Mouse (Mus musculus): ENCODE data around the gene Itga10. TPM values are rescaled to one million over a fixed set of nuclear protein-coding genes. Genes with fewer than 3 reads are reported as not detected.

The Itga10 gene
- total and polyA plus RNA-seq, 3 experiments: 0.36 to 1.2 (median 1.0) TPM

- Histone ChIP-seq H3K4me1 (ENCODE audit: control insufficient read depth in 1 of 2, insufficient read depth in 2 of 2) (peaks cover 5 to 40% of the 10 kb centered on the region in 2 experiments; a peak in 3 of 4 replicates), H3K79me2 (replicated peaks; ENCODE audit: control insufficient read depth, extremely low read depth, insufficient read depth, poor library complexity, severe bottlenecking) (peaks cover 4% of the 10 kb centered on the region), H3K9ac (ENCODE audit: insufficient read depth, low read depth) (peak within 1 kb of the TSS; percentile 79), H3K27me3 (replicated peaks) (no peaks in the 10 kb centered on the region), H3K36me3 (replicated peaks in 1 of 2; ENCODE audit: control insufficient read depth in 1 of 2, insufficient read depth in 1 of 2, low read length in 1 of 2) (peaks cover 10 to 25% of the 10 kb centered on the region in 2 experiments), H3K9me3 (replicated peaks; ENCODE audit: low read length) (no peaks in the 10 kb centered on the region), H3K27ac (ENCODE audit: insufficient read depth, low read depth) (peak within 1 kb of the TSS; percentile 73), H3K4me2 (ENCODE audit: insufficient read depth, low read depth, poor library complexity, severe bottlenecking) (peak within 1 kb of the TSS; percentile 88), H3K4me3 (replicated peaks in 1 of 3; ENCODE audit: low read depth in 2 of 3, low read length in 2 of 3, poor library complexity in 1 of 3) (peak within 1 kb of the TSS; percentile 65 to 97 (median 91))
- in situ Hi-C loops (cut with MboI; ENCODE audit: low pct_ligation_motif_present, low pct_unique_long_range_greater_than_20kb, low sequenced_read_pairs): no loop called here
- dilution Hi-C loops (cut with MboI; ENCODE audit: extremely low pct_ligation_motif_present, extremely low pct_unique_long_range_greater_than_20kb, low sequenced_read_pairs): no loop called here
- 0 out of 2 replicates have a peak, but pooled peaks have one; percentile 28 for TF ChIP-seq ZMIZ1 (IDR thresholded peaks at IDR 0.05; ENCODE audit: low read depth, low read length)
- no peak for TF ChIP-seq CHD1 (IDR thresholded peaks at IDR 0.05; ENCODE audit: low read depth, low read length)
- peak; percentile 49 for TF ChIP-seq TCF12 (IDR thresholded peaks at IDR 0.05; ENCODE audit: low read depth, low read length)
- TF ChIP-seq NELFE (IDR thresholded peaks at IDR 0.05; ENCODE audit: low read depth, low read length): 0 out of 2 replicates have a peak, but pooled peaks have one; percentile 18
- no peak for TF ChIP-seq SMC3 (IDR thresholded peaks at IDR 0.05; ENCODE audit: low read depth, low read length)
- TF ChIP-seq JUND (conservative IDR thresholded peaks at IDR 0.05; ENCODE audit: low read depth, low read length): no peak
- TF ChIP-seq UBTF (IDR thresholded peaks at IDR 0.05; ENCODE audit: low read depth, low read length): peak; percentile 80
- TF ChIP-seq POLR2A (IDR thresholded peaks at IDR 0.05; ENCODE audit: low read depth, low read length): peak; percentile 51
- TF ChIP-seq ZNF384 (IDR thresholded peaks at IDR 0.05; ENCODE audit: low read depth, low read length): no peak
- peak; percentile 38; the same call in 1 of the 2 replicates for TF ChIP-seq MXI1 (IDR thresholded peaks at IDR 0.05; ENCODE audit: low read depth, low read length)
- TF ChIP-seq POLR2AphosphoS2 (IDR thresholded peaks at IDR 0.05; ENCODE audit: low read depth, low read length): no peak
- TF ChIP-seq KAT2A (IDR thresholded peaks at IDR 0.05; ENCODE audit: insufficient replicate concordance, low read length): no peak
- 0 out of 2 replicates have a peak, but pooled peaks have one; percentile 49 for TF ChIP-seq TBP (conservative IDR thresholded peaks at IDR 0.05; ENCODE audit: low read depth, low read length)
- no peak for TF ChIP-seq USF1 (IDR thresholded peaks at IDR 0.05; ENCODE audit: low read depth, low read length)
- peak; percentile 84 for DNase-seq (ENCODE audit: extremely low read depth)
Measured at GRCm38 (mm10) chr3:96696198-96696765, 50.9 kb downstream of the Itga10 start, which contains the start of gene Pias3. Gene Pias3 (plus strand): TSS chr3:96696384.

GRCm38 (mm10) chr3:96696766-96697732 is 51.7 kb downstream of the Itga10 start:
- in situ Hi-C loops (cut with MboI; ENCODE audit: low pct_ligation_motif_present, low pct_unique_long_range_greater_than_20kb, low sequenced_read_pairs): no loop called here
- H3K9ac ChIP-seq (ENCODE audit: insufficient read depth, low read depth): peak overlapping the region; percentile 79
- H3K4me2 ChIP-seq (ENCODE audit: insufficient read depth, low read depth, poor library complexity, severe bottlenecking): peak overlapping the region; percentile 60
- dilution Hi-C loops (cut with MboI; ENCODE audit: extremely low pct_ligation_motif_present, extremely low pct_unique_long_range_greater_than_20kb, low sequenced_read_pairs): no loop called here
- peak overlapping the region; percentile 65 to 97 (median 91) for H3K4me3 ChIP-seq (replicated peaks in 1 of 3; ENCODE audit: low read depth in 2 of 3, low read length in 2 of 3, poor library complexity in 1 of 3)
- peak; percentile 86 for DNase-seq (ENCODE audit: extremely low read depth)
- peaks cover 4% of the 10 kb centered on the region for H3K79me2 ChIP-seq (replicated peaks; ENCODE audit: control insufficient read depth, extremely low read depth, insufficient read depth, poor library complexity, severe bottlenecking)
- no peaks in the 10 kb centered on the region for H3K9me3 ChIP-seq (replicated peaks; ENCODE audit: low read length)
- peak overlapping the region; percentile 73 for H3K27ac ChIP-seq (ENCODE audit: insufficient read depth, low read depth)
- H3K4me1 ChIP-seq (ENCODE audit: control insufficient read depth in 1 of 2, insufficient read depth in 2 of 2): peaks cover 5 to 40% of the 10 kb centered on the region in 2 experiments; a peak in 3 of 4 replicates
- H3K27me3 ChIP-seq (replicated peaks): no peaks in the 10 kb centered on the region
- H3K36me3 ChIP-seq (replicated peaks in 1 of 2; ENCODE audit: control insufficient read depth in 1 of 2, insufficient read depth in 1 of 2, low read length in 1 of 2): peaks cover 18 to 33% of the 10 kb centered on the region in 2 experiments
- TF ChIP-seq HCFC1 (IDR thresholded peaks at IDR 0.05; ENCODE audit: low read depth, low read length) (peak; percentile 35), BHLHE40 (IDR thresholded peaks at IDR 0.05; ENCODE audit: low read depth, low read length) (no peak), TBP (conservative IDR thresholded peaks at IDR 0.05; ENCODE audit: low read depth, low read length) (no peak), CTCF (conservative IDR thresholded peaks at IDR 0.05 in 1 of 2, IDR thresholded peaks at IDR 0.05 in 1 of 2; ENCODE audit: low read depth in 2 of 2, low read length in 2 of 2) (no peak), ELF1 (IDR thresholded peaks at IDR 0.05; ENCODE audit: low read depth, low read length) (peak; percentile 61), USF2 (conservative IDR thresholded peaks at IDR 0.05; ENCODE audit: low read depth, low read length) (no peak), TCF12 (IDR thresholded peaks at IDR 0.05; ENCODE audit: low read depth, low read length) (peak; percentile 72), NRF1 (IDR thresholded peaks at IDR 0.05; ENCODE audit: low read depth, low read length) (peak; percentile 65), SIN3A (IDR thresholded peaks at IDR 0.05; ENCODE audit: low read length) (peak; percentile 84; the same call in 1 of the 2 replicates), ZC3H11A (IDR thresholded peaks at IDR 0.05; ENCODE audit: low read depth, low read length) (no peak), USF1 (IDR thresholded peaks at IDR 0.05; ENCODE audit: low read depth, low read length) (no peak), POLR2A (IDR thresholded peaks at IDR 0.05; ENCODE audit: low read depth, low read length) (peak; percentile 69), MEF2A (IDR thresholded peaks at IDR 0.05; ENCODE audit: borderline replicate concordance, low read depth, low read length) (no peak; the same call in 1 of the 2 replicates), MAX (IDR thresholded peaks at IDR 0.05; ENCODE audit: low read length) (peak; percentile 12; the same call in 1 of the 2 replicates), ZNF384 (IDR thresholded peaks at IDR 0.05; ENCODE audit: low read depth, low read length) (no peak), SMC3 (IDR thresholded peaks at IDR 0.05; ENCODE audit: low read depth, low read length) (no peak), MAFK (IDR thresholded peaks at IDR 0.05; ENCODE audit: insufficient replicate concordance, low read length) (no peak), EP300 (IDR thresholded peaks at IDR 0.05; ENCODE audit: low read length) (no peak), ZMIZ1 (IDR thresholded peaks at IDR 0.05; ENCODE audit: low read depth, low read length) (no peak), MAZ (IDR thresholded peaks at IDR 0.05; ENCODE audit: low read depth, low read length) (0 out of 2 replicates have a peak, but pooled peaks have one; percentile 14), CHD1 (IDR thresholded peaks at IDR 0.05; ENCODE audit: low read depth, low read length) (no peak), UBTF (IDR thresholded peaks at IDR 0.05; ENCODE audit: low read depth, low read length) (no peak)

Data from CH12.LX (cell line).